Mouse (Mus musculus) lung, adult 2 months (tissue): Measurements from ENCODE around the gene Hsd17b14. TPM values are rescaled to one million over a fixed set of nuclear protein-coding genes. Genes with fewer than 3 reads are reported as not detected.
"Not testable (repeated sequence)": the region's sequence is repeated elsewhere in the genome, so short reads cannot be mapped to it uniquely, and the experiment has no call there.

Experiments
- DNase-seq: peaks from one replicate; pipeline ENCODE4 v3.0.0; 2022
- H3K4me1 ChIP-seq: fragments of 200-500 bp; 2 replicates; pipeline ENCODE4 v1.6.1; 2011; ENCODE audit warnings: low read length; ENCODE audit not compliant: control insufficient read depth, insufficient read depth
- H3K4me3 ChIP-seq: fragments of 200-500 bp; replicated peaks from 2 replicates; pipeline ENCODE3; 2011; ENCODE audit warnings: low read depth, mild to moderate bottlenecking, control low read depth, low read length; ENCODE audit errors: extremely low read depth
- CTCF ChIP-seq: fragments of 200-500 bp; IDR thresholded peaks from 2 replicates; pipeline ENCODE4 v1.5.1; 2011; ENCODE audit warnings: mild to moderate bottlenecking, low read length, control low read depth; ENCODE audit not compliant: insufficient read depth
- POLR2A ChIP-seq: fragments of 200-500 bp; IDR thresholded peaks from 2 replicates; pipeline ENCODE4 v1.6.1; 2011; ENCODE audit warnings: low read depth, mild to moderate bottlenecking, control low read depth, low read length, borderline replicate concordance; ENCODE audit errors: extremely low read depth
- WGBS: fragments of 180-500 bp; shearing (Covaris S2); methylation state at CpG from one replicate; pipeline ENCODE4 v1.1.7; 2018; 5-methylcytosine and 5-hydroxymethylcytosine counted together
- polyA plus RNA-seq: library from polyadenylated mRNA; depleted of rRNA; stranded (reverse); fragments of >200 nt; gene quantifications from 2 replicates; pipeline ENCODE4 v1.2.3, GENCODE M21; 2012; rRNA removed

Gene Hsd17b14
- 2.1 and 3.0 TPM in 2 replicates for polyA plus RNA-seq

GRCm38 (mm10) chr7:45554744-45555143, at the start of gene Hsd17b14:
Hsd17b14 (plus strand) TSS chr7:45554893.
- WGBS, result 28% methylated on average over 8 of the region's 8 CpGs
- TF ChIP-seq POLR2A (no peak), CTCF (no peak)
- Histone ChIP-seq H3K4me3 (no peak within 1 kb of the TSS), H3K4me1 (no peaks in the 10 kb centered on the region)
- no peak for DNase-seq

GRCm38 (mm10) chr7:45507583-45507982, 47.1 kb upstream of the Hsd17b14 start:
- DNase-seq, result no peak
- Histone ChIP-seq H3K4me3 (no peak overlapping the region), H3K4me1 (peaks cover 11% of the 10 kb centered on the region)
- TF ChIP-seq CTCF (no peak), POLR2A (no peak)
- 74% methylated on average over 6 of the region's 6 CpGs for whole genome bisulfite sequencing

- Histone ChIP-seq H3K4me3 (no peak overlapping the region), H3K4me1 (peaks cover 11% of the 10 kb centered on the region)
- WGBS, result 79% methylated on average over 6 of the region's 6 CpGs
- no peak for TF ChIP-seq POLR2A
- TF ChIP-seq CTCF, result no peak
- DNase-seq, result no peak
These were observed 46.1 kb upstream of the Hsd17b14 start for GRCm38 (mm10) chr7:45508561-45508960.

- Histone ChIP-seq H3K4me1 (peaks cover 11% of the 10 kb centered on the region), H3K4me3 (peak overlapping the region; percentile 94)
- WGBS, result 19% methylated on average over 19 of the region's 19 CpGs
- DNase-seq, result no peak
- TF ChIP-seq CTCF (no peak), POLR2A (no peak)
These were observed 45.4 kb upstream of the Hsd17b14 start for GRCm38 (mm10) chr7:45509181-45509882.

- Histone ChIP-seq H3K4me1 (peaks cover 11% of the 10 kb centered on the region), H3K4me3 (peak within 1 kb of the TSS; percentile 94)
- DNase-seq, result peak; percentile 93
- TF ChIP-seq CTCF (no peak), POLR2A (peak; percentile 69; the same call in 1 of the 2 replicates)
- under 1% methylated on average over 44 of the region's 44 CpGs for WGBS
These were observed 44.5 kb upstream of the Hsd17b14 start, which contains the start of gene Nucb1 for GRCm38 (mm10) chr7:45509912-45510787. Nucb1 (minus strand) TSS chr7:45510406.

- WGBS, result 79% methylated on average over 7 of the region's 7 CpGs
- no peak for TF ChIP-seq CTCF
- no peak for TF ChIP-seq POLR2A
- no peak for DNase-seq
- Histone ChIP-seq H3K4me1 (peaks cover 2% of the 10 kb centered on the region; the same call in 1 of the 2 replicates), H3K4me3 (no peak overlapping the region)
These were observed 40.3 kb upstream of the Hsd17b14 start for GRCm38 (mm10) chr7:45514411-45514810.

GRCm38 (mm10) chr7:45515436-45515835, 39.3 kb upstream of the Hsd17b14 start:
- 45% methylated on average over 16 of the region's 16 CpGs for WGBS
- no peak overlapping the region for H3K4me3 ChIP-seq
- no peaks in the 10 kb centered on the region for H3K4me1 ChIP-seq
- DNase-seq, result no peak
- TF ChIP-seq CTCF (no peak), POLR2A (no peak)

- DNase-seq, H3K4me1 ChIP-seq, H3K4me3 ChIP-seq: not testable (repeated sequence)
- 52% methylated on average over 5 of the region's 5 CpGs for WGBS
These were observed 37.8 kb upstream of the Hsd17b14 start for GRCm38 (mm10) chr7:45516846-45517245.

GRCm38 (mm10) chr7:45518618-45519017, 36.1 kb upstream of the Hsd17b14 start:
- no peak for TF ChIP-seq POLR2A
- no peak for TF ChIP-seq CTCF
- H3K4me1 ChIP-seq, result peaks cover 10% of the 10 kb centered on the region
- DNase-seq, result no peak
- WGBS, result 93% methylated on average over 16 of the region's 16 CpGs
- no peak overlapping the region for H3K4me3 ChIP-seq
